Mouse (Mus musculus) hindbrain, embryonic 11.5 days (tissue): ENCODE results near the gene Macrod2. TPM values are rescaled to one million over a fixed set of nuclear protein-coding genes. Genes with fewer than 3 reads are reported as not detected.
A peak's percentile ranks its signal among the peaks of the same experiment; 100 is the strongest.

ENCODE experiments used
- ATAC-seq: fragments of 200-750 bp; cut with Nextera tagmentation; 2 replicates; pipeline ENCODE4 v1.8.0; 2017; ENCODE audit warnings: mild to moderate bottlenecking, moderate TSS enrichment, moderate library complexity; ENCODE audit not compliant: low FRiP score
- DNase-seq: peaks from one replicate; pipeline ENCODE4 v3.0.0-alpha.2; 2015; ENCODE audit warnings: low spot score
- H3K27ac ChIP-seq: fragments of 300-500 bp; sonication (generic); 2 replicates; pipeline ENCODE4 v1.5.1; 2014; ENCODE audit warnings: mild to moderate bottlenecking, low read depth, low read length
- H3K27me3 ChIP-seq: fragments of 300-500 bp; sonication (generic); 2 replicates; pipeline ENCODE4 v1.6.1; 2014; ENCODE audit warnings: mild to moderate bottlenecking, low read length, moderate library complexity, mixed read lengths; ENCODE audit not compliant: control insufficient read depth, insufficient read depth
- H3K36me3 ChIP-seq: fragments of 300-500 bp; sonication (generic); 2 replicates; pipeline ENCODE4 v1.6.1; 2014; ENCODE audit warnings: mild to moderate bottlenecking, low read length, moderate library complexity, mixed read lengths; ENCODE audit not compliant: control insufficient read depth, insufficient read depth
- H3K4me1 ChIP-seq: fragments of 300-500 bp; sonication (generic); replicated peaks from 2 replicates; pipeline ENCODE4 v1.6.1; 2014; ENCODE audit warnings: low read length, mixed read lengths; ENCODE audit not compliant: control insufficient read depth, insufficient read depth
- H3K4me2 ChIP-seq: fragments of 300-500 bp; sonication (generic); replicated peaks from 2 replicates; pipeline ENCODE4 v1.6.1; 2014; ENCODE audit warnings: mild to moderate bottlenecking, low read depth, low read length
- H3K4me3 ChIP-seq: fragments of 300-500 bp; sonication (generic); 2 replicates; pipeline ENCODE4 v1.5.1; 2014; ENCODE audit warnings: low read depth, low read length
- H3K9ac ChIP-seq: fragments of 300-500 bp; sonication (generic); 2 replicates; pipeline ENCODE4 v1.6.1; 2014; ENCODE audit warnings: low read depth, low read length
- H3K9me3 ChIP-seq: fragments of 300-500 bp; sonication (generic); 2 replicates; pipeline ENCODE4 v1.6.1; 2016; ENCODE audit warnings: low read length; ENCODE audit not compliant: control insufficient read depth
- WGBS: fragments of 180-500 bp; shearing (Covaris S2); extraction: QIAGEN DNeasy Blood & Tissue Kit; methylation state at CpG from one replicate; pipeline ENCODE4 v1.1.7; 2014; 5-methylcytosine and 5-hydroxymethylcytosine counted together
- polyA plus RNA-seq: library from polyadenylated mRNA; unstranded; fragments of >200 nt; fragmentation: Nextera tagmentation; extraction: Ambion mirVana; gene quantifications from 2 replicates; pipeline ENCODE4 v1.2.1, GENCODE M21; 2014

Macrod2 gene
- polyA plus RNA-seq, 1 experiment from 2014 or later: 42.5 TPM

DNA sequence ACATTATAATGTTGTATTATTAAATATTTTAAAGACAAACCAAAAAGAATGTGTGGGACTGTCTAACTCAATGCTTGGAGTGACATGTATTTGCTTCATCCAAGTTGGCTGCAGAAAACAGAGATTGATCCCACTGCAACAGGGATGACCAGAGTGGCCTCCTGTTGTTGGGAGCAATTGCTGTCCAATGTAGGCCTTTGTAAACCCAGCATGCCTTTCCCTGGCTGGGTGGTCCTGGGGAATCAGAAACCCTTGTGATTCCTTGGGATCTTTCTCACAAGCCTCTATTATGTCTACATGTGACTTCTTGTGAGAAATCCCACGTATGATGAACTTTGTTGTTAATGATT, 806.9 kb downstream of the Macrod2 start:
- Histone ChIP-seq H3K4me2 (no peak overlapping the region), H3K27ac (no peak overlapping the region), H3K9me3 (no peaks in the 10 kb centered on the region), H3K9ac (no peak overlapping the region), H3K4me1 (no peaks in the 10 kb centered on the region), H3K4me3 (no peak overlapping the region), H3K27me3 (no peaks in the 10 kb centered on the region), H3K36me3 (no peaks in the 10 kb centered on the region)
- ATAC-seq (no peak), DNase-seq (no peak)
- 79% methylated on average over 1 of the region's 1 CpGs for WGBS

DNA sequence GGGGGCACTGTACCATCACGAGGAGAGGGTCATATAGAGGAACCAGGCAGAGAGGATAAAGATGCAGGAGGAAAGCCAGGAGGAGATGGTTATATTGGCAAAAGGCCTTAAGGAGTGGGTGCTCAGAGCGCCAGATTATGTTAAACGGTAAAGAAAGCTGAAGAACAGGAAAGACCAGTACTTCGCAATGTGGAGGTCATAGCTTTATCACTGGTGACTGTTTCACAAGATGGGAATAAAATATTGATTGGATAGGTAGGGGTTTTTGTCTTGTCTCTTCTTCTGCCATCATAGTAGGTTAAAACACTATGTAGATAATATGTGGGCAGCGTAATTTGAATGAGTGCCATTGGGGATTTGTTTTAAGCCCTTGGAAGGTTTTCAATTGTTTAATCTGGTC, 816.2 kb downstream of the Macrod2 start:
- no peak for ATAC-seq

DNA sequence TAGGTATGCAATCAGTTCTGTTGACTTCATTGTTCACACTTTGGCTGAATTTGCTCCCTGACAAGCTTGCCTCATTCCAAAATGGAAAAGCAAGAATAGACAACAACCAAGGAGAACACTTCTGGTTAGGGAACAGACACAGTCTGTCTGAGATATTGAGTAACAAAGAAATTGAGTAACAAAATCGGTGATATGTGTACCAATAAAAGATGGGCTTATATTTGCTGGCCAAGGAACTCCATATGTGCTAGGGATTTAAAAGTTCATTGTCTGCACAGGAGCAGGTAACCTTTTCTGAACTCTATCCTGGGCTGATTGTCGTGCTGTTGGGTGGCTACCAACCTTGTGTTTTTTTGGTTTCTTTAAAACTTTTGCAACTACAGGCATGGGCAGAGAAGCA, 817.2 kb downstream of the Macrod2 start:
- ATAC-seq: no peak
- Histone ChIP-seq H3K36me3 (no peaks in the 10 kb centered on the region), H3K4me3 (no peak overlapping the region), H3K9me3 (no peaks in the 10 kb centered on the region), H3K4me2 (no peak overlapping the region), H3K4me1 (no peaks in the 10 kb centered on the region), H3K27me3 (no peaks in the 10 kb centered on the region), H3K9ac (no peak overlapping the region), H3K27ac (no peak overlapping the region)
- WGBS: 83% methylated on average over 2 of the region's 2 CpGs
- DNase-seq: no peak

More for the DNA sequence above, 816.2 kb downstream of the Macrod2 start:
- WGBS: 96% methylated on average over 5 of the region's 5 CpGs
- no peak for DNase-seq
- Histone ChIP-seq H3K36me3 (no peaks in the 10 kb centered on the region), H3K4me3 (no peak overlapping the region), H3K27ac (no peak overlapping the region), H3K4me2 (no peak overlapping the region), H3K9me3 (no peaks in the 10 kb centered on the region), H3K27me3 (no peaks in the 10 kb centered on the region), H3K4me1 (no peaks in the 10 kb centered on the region), H3K9ac (no peak overlapping the region)

DNA sequence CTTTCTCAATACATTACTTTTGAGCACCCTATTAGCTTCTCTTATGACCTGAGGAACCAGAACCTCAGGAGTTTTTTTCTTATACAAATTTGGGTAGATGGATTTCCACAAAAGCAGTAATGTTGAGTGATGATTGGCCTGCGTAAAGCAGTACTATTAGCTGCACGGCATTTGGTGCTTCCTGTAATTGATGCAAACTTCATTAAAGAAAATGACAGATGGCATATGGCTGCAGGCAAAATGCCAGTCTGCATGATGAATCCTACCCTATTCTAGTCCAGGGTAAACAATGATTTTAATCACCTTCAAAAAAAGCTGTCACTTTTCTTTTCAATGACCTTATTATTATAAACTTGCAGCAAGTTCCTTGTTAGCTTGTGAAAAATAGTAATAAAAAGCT, 822.4 kb downstream of the Macrod2 start:
- ATAC-seq (no peak), DNase-seq (no peak)
- 74% methylated on average over 2 of the region's 2 CpGs for WGBS
- H3K36me3 ChIP-seq: no peaks in the 10 kb centered on the region
- H3K9me3 ChIP-seq: no peaks in the 10 kb centered on the region
- no peak overlapping the region for H3K9ac ChIP-seq
- no peak overlapping the region for H3K4me3 ChIP-seq
- H3K4me2 ChIP-seq: no peak overlapping the region
- no peak overlapping the region for H3K27ac ChIP-seq
- H3K4me1 ChIP-seq: no peaks in the 10 kb centered on the region
- no peaks in the 10 kb centered on the region for H3K27me3 ChIP-seq

DNA sequence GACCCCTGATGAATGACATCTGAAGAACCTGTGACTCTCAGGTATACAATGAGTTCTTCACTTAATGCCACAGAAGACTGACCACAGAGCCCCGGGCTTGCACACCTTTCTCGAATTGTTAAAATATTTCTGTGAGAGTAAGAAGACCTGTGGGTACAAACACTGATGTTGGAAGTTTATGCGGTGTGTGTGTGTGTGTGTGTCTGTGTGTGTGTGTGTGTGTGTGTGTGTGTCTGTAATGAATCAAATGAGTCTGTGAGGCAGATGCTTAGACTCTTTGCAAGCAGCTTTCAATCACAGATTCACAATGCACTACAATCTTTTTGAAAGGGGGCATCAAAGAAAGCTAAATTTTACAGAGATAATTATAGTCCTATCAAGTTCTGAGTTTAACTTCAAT, 822.8 kb downstream of the Macrod2 start:
- Histone ChIP-seq H3K9ac (no peak overlapping the region), H3K4me2 (no peak overlapping the region), H3K36me3 (no peaks in the 10 kb centered on the region), H3K27ac (no peak overlapping the region), H3K27me3 (no peaks in the 10 kb centered on the region), H3K9me3 (no peaks in the 10 kb centered on the region), H3K4me1 (no peaks in the 10 kb centered on the region), H3K4me3 (no peak overlapping the region)
- peak; percentile 27; the same call in 1 of the 2 replicates for ATAC-seq
- no peak for DNase-seq
- 87% methylated on average over 3 of the region's 3 CpGs for WGBS

- Histone ChIP-seq H3K36me3 (no peaks in the 10 kb centered on the region), H3K4me2 (no peak overlapping the region), H3K9me3 (no peaks in the 10 kb centered on the region), H3K4me3 (no peak overlapping the region), H3K4me1 (0 out of 2 replicates have a peak, but pooled peaks cover 2% of the 10 kb centered on the region), H3K27ac (no peak overlapping the region), H3K27me3 (no peaks in the 10 kb centered on the region), H3K9ac (no peak overlapping the region)
- no peak for DNase-seq
- ATAC-seq: no peak
- 81% methylated on average over 1 of the region's 1 CpGs for WGBS
These were observed 833.7 kb downstream of the Macrod2 start for GRCm38 (mm10) chr2:141228809-141229208.

DNA sequence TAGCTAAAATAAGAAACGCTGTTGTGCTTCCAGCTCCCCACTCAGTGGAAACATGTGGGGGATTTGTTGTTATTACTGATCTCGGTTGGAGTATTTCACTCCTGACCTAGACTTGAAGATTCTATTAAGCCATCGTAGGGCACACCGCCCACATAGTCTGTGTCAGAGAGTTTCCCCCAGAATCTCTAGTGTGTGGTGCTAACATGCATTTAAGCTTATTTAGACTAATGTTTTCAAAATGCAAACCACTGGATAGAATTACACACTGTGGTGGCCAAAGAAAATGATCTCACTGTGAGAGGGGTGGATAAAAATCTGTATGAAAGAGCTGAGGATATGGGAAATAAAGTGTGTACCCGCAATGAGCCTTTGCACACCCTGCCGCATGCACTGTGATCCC, 834.7 kb downstream of the Macrod2 start:
- DNase-seq (no peak), ATAC-seq (no peak)
- H3K36me3 ChIP-seq: no peaks in the 10 kb centered on the region
- no peaks in the 10 kb centered on the region for H3K9me3 ChIP-seq
- no peak overlapping the region for H3K27ac ChIP-seq
- H3K9ac ChIP-seq: no peak overlapping the region
- no peak overlapping the region for H3K4me3 ChIP-seq
- no peaks in the 10 kb centered on the region for H3K27me3 ChIP-seq
- WGBS: 58% methylated on average over 6 of the region's 6 CpGs
- H3K4me1 ChIP-seq: 0 out of 2 replicates have a peak, but pooled peaks cover 2% of the 10 kb centered on the region
- no peak overlapping the region for H3K4me2 ChIP-seq

- Histone ChIP-seq H3K27me3 (no peaks in the 10 kb centered on the region), H3K36me3 (no peaks in the 10 kb centered on the region), H3K9ac (no peak overlapping the region), H3K27ac (no peak overlapping the region), H3K9me3 (no peaks in the 10 kb centered on the region), H3K4me2 (no peak overlapping the region), H3K4me3 (no peak overlapping the region), H3K4me1 (0 out of 2 replicates have a peak, but pooled peaks cover 2% of the 10 kb centered on the region)
- DNase-seq (no peak), ATAC-seq (peak; percentile 57; the same call in 1 of the 2 replicates)
- 36% methylated on average over 16 of the region's 16 CpGs for WGBS
These were observed 836.0 kb downstream of the Macrod2 start for GRCm38 (mm10) chr2:141231011-141231668.

DNA sequence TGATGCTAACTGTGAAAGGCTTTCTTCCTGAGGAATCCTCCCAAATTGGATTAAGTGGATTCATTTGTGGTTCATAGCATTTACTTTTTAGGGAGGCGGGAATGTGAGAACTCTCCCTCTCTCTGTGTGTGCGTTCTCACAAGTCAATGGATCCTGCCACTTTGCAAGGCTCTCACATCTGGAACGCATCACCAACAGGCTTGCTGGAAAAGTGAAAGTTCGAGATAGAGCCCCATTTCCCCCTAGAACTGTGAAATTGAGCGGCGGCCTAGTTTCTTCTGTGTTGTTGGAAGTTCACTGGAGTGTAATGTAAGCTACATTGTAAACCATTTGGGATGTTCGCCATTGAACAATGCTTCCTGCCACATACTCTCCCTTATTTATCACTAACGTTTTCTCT, 839.2 kb downstream of the Macrod2 start:
- Histone ChIP-seq H3K4me1 (0 out of 2 replicates have a peak, but pooled peaks cover 2% of the 10 kb centered on the region), H3K4me3 (no peak overlapping the region), H3K9me3 (no peaks in the 10 kb centered on the region), H3K9ac (no peak overlapping the region), H3K27me3 (no peaks in the 10 kb centered on the region), H3K4me2 (no peak overlapping the region), H3K36me3 (no peaks in the 10 kb centered on the region), H3K27ac (no peak overlapping the region)
- ATAC-seq: no peak
- DNase-seq: peak; percentile 42
- WGBS: 50% methylated on average over 8 of the region's 8 CpGs
